ENCODE assay signal across 14 mouse cellular contexts in genomic region chr4:45423406-45423805, GRCm38 (mm10). TPM values are rescaled to one million over a fixed set of nuclear protein-coding genes. Genes with fewer than 3 reads are reported as not detected.
DNase-seq lines count a peak whose midpoint lies in the region; ATAC-seq and TF ChIP-seq lines count a peak whose summit lies in the region.
"Had no signal": no experiment of that assay in that cellular context is flagged by ENCODE, and none has a peak within 500 bp of the region (broad histone marks: within the 10 kb centered on the region; RNA-seq: fewer than 3 reads in every experiment).

No protein-coding gene starts in this region.

- TF ChIP-seq POLR2A in kidney, adult 2 months (IDR thresholded peaks at IDR 0.05; ENCODE audit: low read depth, low read length): no peak

- no peak for TF ChIP-seq CTCF in kidney, adult 2 months (conservative IDR thresholded peaks at IDR 0.05; ENCODE audit: insufficient read depth, insufficient read length, low read depth, low read length)
- no peak for TF ChIP-seq CTCF in E14TG2a.4 (conservative IDR thresholded peaks at IDR 0.05; ENCODE audit: low read length)
- no peak for TF ChIP-seq CTCF in lung, embryonic 14.5 days (IDR thresholded peaks at IDR 0.05; ENCODE audit: low read depth)
- no peak for TF ChIP-seq CTCF in left cerebral cortex, adult 2 months (IDR thresholded peaks at IDR 0.05)

- intact Hi-C loops in left cerebral cortex, adult 2 months (cut with DNase I): no loop called here

- H3K27ac ChIP-seq in kidney, adult 2 months (ENCODE audit: insufficient read depth, low read depth, low read length): peak overlapping the region; percentile 2; the same call in 1 of the 2 replicates
- H3K27ac ChIP-seq in kidney, embryonic 15.5 days: no peak overlapping the region
- H3K27ac ChIP-seq in embryonic facial prominence, embryonic 12.5 days: 0 out of 2 replicates have a peak overlapping the region, but pooled peaks have one; percentile 23
- H3K27ac ChIP-seq in lung, embryonic 14.5 days (ENCODE audit: low read depth): peak overlapping the region; percentile 24; the same call in 1 of the 2 replicates
- no peak overlapping the region for H3K27ac ChIP-seq in left cerebral cortex, adult 2 months

- no peaks in the 10 kb centered on the region for H3K36me3 ChIP-seq in kidney, adult 2 months (ENCODE audit: control insufficient read depth, insufficient read depth, low read length)
- no peaks in the 10 kb centered on the region for H3K36me3 ChIP-seq in kidney, embryonic 15.5 days
- H3K36me3 ChIP-seq in E14TG2a.4 (ENCODE audit: insufficient read depth, low read length): 0 out of 2 replicates have a peak, but pooled peaks cover 4% of the 10 kb centered on the region
- no peaks in the 10 kb centered on the region for H3K36me3 ChIP-seq in embryonic facial prominence, embryonic 12.5 days
- peaks cover 5% of the 10 kb centered on the region; the same call in 1 of the 2 replicates for H3K36me3 ChIP-seq in lung, embryonic 14.5 days (ENCODE audit: insufficient read depth)
- H3K36me3 ChIP-seq: G1E had no signal

- H3K4me3 ChIP-seq in kidney, adult 2 months (ENCODE audit: insufficient read depth, low read depth, low read length): no peak overlapping the region
- no peak overlapping the region for H3K4me3 ChIP-seq in kidney, embryonic 15.5 days (replicated peaks)
- H3K4me3 ChIP-seq in E14TG2a.4 (replicated peaks; ENCODE audit: low read length): peak overlapping the region; percentile 37
- no peak overlapping the region for H3K4me3 ChIP-seq in embryonic facial prominence, embryonic 12.5 days
- H3K4me3 ChIP-seq in lung, embryonic 14.5 days (ENCODE audit: low read depth, low read length): no peak overlapping the region
- no peak overlapping the region for H3K4me3 ChIP-seq in left cerebral cortex, adult 2 months
- H3K4me3 ChIP-seq: limb, embryonic 12.5 days; myocyte had no signal

- H3K9me3 ChIP-seq in kidney, embryonic 15.5 days (replicated peaks): no peaks in the 10 kb centered on the region
- H3K9me3 ChIP-seq in E14TG2a.4 (ENCODE audit: low read length): no peaks in the 10 kb centered on the region
- no peaks in the 10 kb centered on the region for H3K9me3 ChIP-seq in embryonic facial prominence, embryonic 12.5 days
- no peaks in the 10 kb centered on the region for H3K9me3 ChIP-seq in lung, embryonic 14.5 days (ENCODE audit: low read depth, low read length)
- H3K9me3 ChIP-seq: G1E; limb, embryonic 12.5 days had no signal

- no peak overlapping the region for H3K4me2 ChIP-seq in kidney, embryonic 15.5 days
- H3K4me2 ChIP-seq in embryonic facial prominence, embryonic 12.5 days (replicated peaks): no peak overlapping the region
- H3K4me2 ChIP-seq in lung, embryonic 14.5 days: no peak overlapping the region
- H3K4me2 ChIP-seq: limb, embryonic 12.5 days had no signal

- peak; percentile 54 for DNase-seq in kidney, adult 2 months
- peak; percentile 26 for DNase-seq in lung, embryonic 14.5 days
- DNase-seq in left cerebral cortex, adult 2 months (ENCODE audit: extremely low spot score in 1 of 2, low spot score in 2 of 2): no peak
- no peak for DNase-seq in cerebellum, adult 9-11 months
- DNase-seq: adrenal gland, postnatal 10 days; cerebellum, adult 11 months; heart, adult 11 months; thymus, adult 18-20 months had no signal

- H3K9ac ChIP-seq in kidney, embryonic 15.5 days: no peak overlapping the region
- no peak overlapping the region for H3K9ac ChIP-seq in embryonic facial prominence, embryonic 12.5 days
- no peak overlapping the region for H3K9ac ChIP-seq in lung, embryonic 14.5 days
- H3K9ac ChIP-seq: limb, embryonic 12.5 days had no signal

- 44% methylated on average over 8 of the region's 8 CpGs for WGBS in kidney, adult 2 months
- WGBS in kidney, embryonic 15.5 days: 36% methylated on average over 8 of the region's 8 CpGs
- 29% methylated on average over 8 of the region's 8 CpGs for WGBS in embryonic facial prominence, embryonic 12.5 days
- WGBS in lung, embryonic 14.5 days: 35% methylated on average over 8 of the region's 8 CpGs

- ATAC-seq in kidney, embryonic 15.5 days (replicated peaks; ENCODE audit: low FRiP score): no peak
- ATAC-seq in embryonic facial prominence, embryonic 12.5 days (ENCODE audit: insufficient number of reproducible peaks, insufficient read depth, low FRiP score, low TSS enrichment): no peak
- ATAC-seq in lung, embryonic 14.5 days (ENCODE audit: insufficient read depth): no peak

- peaks cover 21% of the 10 kb centered on the region for H3K4me1 ChIP-seq in kidney, adult 2 months (ENCODE audit: control insufficient read depth, insufficient read depth, low read length)
- peaks cover 37% of the 10 kb centered on the region for H3K4me1 ChIP-seq in kidney, embryonic 15.5 days
- peaks cover 98% of the 10 kb centered on the region for H3K4me1 ChIP-seq in E14TG2a.4 (replicated peaks; ENCODE audit: low read depth, low read length)
- H3K4me1 ChIP-seq in embryonic facial prominence, embryonic 12.5 days: peaks cover 22% of the 10 kb centered on the region
- peaks cover 21% of the 10 kb centered on the region for H3K4me1 ChIP-seq in lung, embryonic 14.5 days (ENCODE audit: insufficient read depth)

- H3K27me3 ChIP-seq in kidney, adult 2 months (replicated peaks; ENCODE audit: control insufficient read depth, insufficient read depth, low read length): no peaks in the 10 kb centered on the region
- no peaks in the 10 kb centered on the region for H3K27me3 ChIP-seq in kidney, embryonic 15.5 days
- no peaks in the 10 kb centered on the region for H3K27me3 ChIP-seq in E14TG2a.4 (ENCODE audit: insufficient read depth, low read length)
- no peaks in the 10 kb centered on the region for H3K27me3 ChIP-seq in embryonic facial prominence, embryonic 12.5 days
- no peaks in the 10 kb centered on the region for H3K27me3 ChIP-seq in lung, embryonic 14.5 days (ENCODE audit: insufficient read depth, low read length)

RNA-seq across cellular contexts. Expression of gene Slc25a51, which starts 14.8 kb away (rescaled TPM):
- polyA plus RNA-seq in kidney, adult 2 months (2012; rRNA removed): 145 and 157 TPM in 2 replicates
- 79.0 and 81.0 TPM in 2 replicates for polyA plus RNA-seq in kidney, embryonic 15.5 days (2015; fragmentation: Nextera tagmentation; extraction: Ambion mirVana)
- polyA plus RNA-seq in embryonic facial prominence, embryonic 12.5 days (2016; fragmentation: Nextera tagmentation; extraction: Ambion mirVana): 79.8 and 80.5 TPM in 2 replicates
- 69.0 and 70.1 TPM in 2 replicates for polyA plus RNA-seq in lung, embryonic 14.5 days (2014; fragmentation: Nextera tagmentation; extraction: Ambion mirVana)
- total RNA-seq in left cerebral cortex, adult 2 months (2021): 100 to 1,000 TPM; 115 to 122 TPM

Comparison
In these comparisons a context has a peak if more than half of its experiments do, and no peak if none do; other contexts are left out.
1. H3K27ac ChIP-seq: peak in kidney, adult 2 months (single experiment), embryonic facial prominence, embryonic 12.5 days (single experiment) and lung, embryonic 14.5 days (single experiment); none in kidney, embryonic 15.5 days (single experiment) and left cerebral cortex, adult 2 months (single experiment).
2. DNase-seq: peak in kidney, adult 2 months (single experiment) and lung, embryonic 14.5 days (single experiment); none in left cerebral cortex, adult 2 months (0 of 2) and cerebellum, adult 9-11 months (single experiment).